Mouse (Mus musculus) skeletal muscle tissue, adult 2 months (tissue): ENCODE results near the gene Tecta.

Source experiments
- DNase-seq: peaks from one replicate; pipeline ENCODE4 v3.0.0-alpha.2; 2012; ENCODE audit warnings: low read depth, low spot score

Tecta gene

GRCm38 (mm10) chr9:42399829-42400228 is at the start of gene Tecta:
TSS of gene Tecta (minus strand) at chr9:42399929.
- no peak for DNase-seq

- DNase-seq = no peak
These were observed 49.3 kb upstream of the Tecta start for GRCm38 (mm10) chr9:42449043-42449442.

- DNase-seq = no peak
These were observed 42.4 kb upstream of the Tecta start for GRCm38 (mm10) chr9:42442100-42442499.

GRCm38 (mm10) chr9:42441234-42441633 is 41.5 kb upstream of the Tecta start:
- no peak for DNase-seq

- DNase-seq = no peak
These were observed 39.7 kb upstream of the Tecta start for GRCm38 (mm10) chr9:42439446-42439845.

- no peak for DNase-seq
These were observed 32.4 kb upstream of the Tecta start for GRCm38 (mm10) chr9:42432155-42432554.

- DNase-seq = no peak
These were observed 31.9 kb upstream of the Tecta start for GRCm38 (mm10) chr9:42431606-42432005.

- no peak for DNase-seq
These were observed 28.6 kb upstream of the Tecta start for GRCm38 (mm10) chr9:42428060-42428924.

- DNase-seq = no peak
These were observed 27.1 kb upstream of the Tecta start for GRCm38 (mm10) chr9:42426661-42427358.

GRCm38 (mm10) chr9:42423649-42424048 is 23.9 kb upstream of the Tecta start:
- no peak for DNase-seq

- no peak for DNase-seq
These were observed 20.0 kb upstream of the Tecta start for GRCm38 (mm10) chr9:42419687-42420086.

GRCm38 (mm10) chr9:42418786-42419185 is 19.1 kb upstream of the Tecta start:
- DNase-seq = no peak

GRCm38 (mm10) chr9:42417352-42417952 is 17.7 kb upstream of the Tecta start:
- DNase-seq = peak; percentile 13

GRCm38 (mm10) chr9:42415184-42415583 is 15.5 kb upstream of the Tecta start:
- DNase-seq = no peak

- DNase-seq = no peak
These were observed 13.6 kb upstream of the Tecta start for GRCm38 (mm10) chr9:42413345-42413744.

- no peak for DNase-seq
These were observed 11.6 kb upstream of the Tecta start for GRCm38 (mm10) chr9:42411296-42411695.

GRCm38 (mm10) chr9:42405736-42406135 is 6.0 kb upstream of the Tecta start:
- DNase-seq = no peak

GRCm38 (mm10) chr9:42401486-42401885 is 1.8 kb upstream of the Tecta start:
- DNase-seq = no peak

- DNase-seq = no peak
These were observed 3.6 kb downstream of the Tecta start for GRCm38 (mm10) chr9:42396141-42396540.

- DNase-seq = peak; percentile 4
These were observed 4.8 kb downstream of the Tecta start for GRCm38 (mm10) chr9:42394903-42395302.

- DNase-seq = no peak
These were observed 5.4 kb downstream of the Tecta start for GRCm38 (mm10) chr9:42394321-42394720.

- peak; percentile 13 for DNase-seq
These were observed 6.8 kb downstream of the Tecta start for GRCm38 (mm10) chr9:42392927-42393326.
